Mouse (Mus musculus) cerebellum, postnatal 36 days (tissue): ENCODE results near the gene Rsl1d1.

Experiments used
- DNase-seq, 2 experiments: peaks; one replicate each; pipeline ENCODE4 v3.0.0; 2021 to 2022; ENCODE audit warnings: mixed read lengths in 2 of 2

The Rsl1d1 gene

GRCm38 (mm10) chr16:11154500-11154899 is 48.6 kb downstream of the Rsl1d1 start:
- DNase-seq, result no peak

- DNase-seq, result peak; percentile 97 to 100
Measured at GRCm38 (mm10) chr16:11143706-11144483, 59.2 kb downstream of the Rsl1d1 start.
